13 mouse cellular contexts compared by ENCODE assay signal in genomic region chr14:14086711-14087263, GRCm38 (mm10).
"Had no signal": no experiment of that assay in that cellular context is flagged by ENCODE, and none has a peak within 500 bp of the region (broad histone marks: within the 10 kb centered on the region; RNA-seq: fewer than 3 reads in every experiment).

No protein-coding gene starts in this region.

- H3K4me1 ChIP-seq: lung, embryonic 15.5 days; midbrain, embryonic 13.5 days; midbrain, embryonic 15.5 days; neural tube, embryonic 12.5 days had no signal

- DNase-seq: lung, adult 2 months; lung, postnatal 4 days; right cerebral cortex, postnatal 25 days; right cerebral cortex, postnatal 4 days; spleen, adult 18-20 months; thymus, adult 18-20 months; thymus, postnatal 14 days; thymus, postnatal 36 days had no signal

- H3K27me3 ChIP-seq: lung, embryonic 15.5 days; midbrain, embryonic 13.5 days; midbrain, embryonic 15.5 days; neural tube, embryonic 12.5 days had no signal

- H3K27ac ChIP-seq: lung, embryonic 15.5 days; midbrain, embryonic 13.5 days; midbrain, embryonic 15.5 days; neural tube, embryonic 12.5 days had no signal

- ATAC-seq: lung, postnatal 0 days; midbrain, embryonic 13.5 days; midbrain, embryonic 15.5 days had no signal

- H3K36me3 ChIP-seq: midbrain, embryonic 15.5 days had no signal

- H3K9me3 ChIP-seq: lung, embryonic 15.5 days; midbrain, embryonic 13.5 days; midbrain, embryonic 15.5 days; neural tube, embryonic 12.5 days had no signal

- H3K4me3 ChIP-seq: lung, embryonic 15.5 days; midbrain, embryonic 13.5 days; midbrain, embryonic 15.5 days; neural tube, embryonic 12.5 days had no signal

- H3K9ac ChIP-seq: lung, embryonic 15.5 days; midbrain, embryonic 13.5 days; midbrain, embryonic 15.5 days; neural tube, embryonic 12.5 days had no signal
